Mouse (Mus musculus) B cell, adult 62 days (primary cell): ENCODE data around the gene Tdrd1. TPM values are rescaled to one million over a fixed set of nuclear protein-coding genes. Genes with fewer than 3 reads are reported as not detected.

ENCODE experiments used
- total RNA-seq: library from RNA; stranded (reverse); gene quantifications from 4 replicates; pipeline ENCODE4 v1.2.4, GENCODE M21; 2023

The Tdrd1 gene
- total RNA-seq: not detected in 4 replicates

DNA sequence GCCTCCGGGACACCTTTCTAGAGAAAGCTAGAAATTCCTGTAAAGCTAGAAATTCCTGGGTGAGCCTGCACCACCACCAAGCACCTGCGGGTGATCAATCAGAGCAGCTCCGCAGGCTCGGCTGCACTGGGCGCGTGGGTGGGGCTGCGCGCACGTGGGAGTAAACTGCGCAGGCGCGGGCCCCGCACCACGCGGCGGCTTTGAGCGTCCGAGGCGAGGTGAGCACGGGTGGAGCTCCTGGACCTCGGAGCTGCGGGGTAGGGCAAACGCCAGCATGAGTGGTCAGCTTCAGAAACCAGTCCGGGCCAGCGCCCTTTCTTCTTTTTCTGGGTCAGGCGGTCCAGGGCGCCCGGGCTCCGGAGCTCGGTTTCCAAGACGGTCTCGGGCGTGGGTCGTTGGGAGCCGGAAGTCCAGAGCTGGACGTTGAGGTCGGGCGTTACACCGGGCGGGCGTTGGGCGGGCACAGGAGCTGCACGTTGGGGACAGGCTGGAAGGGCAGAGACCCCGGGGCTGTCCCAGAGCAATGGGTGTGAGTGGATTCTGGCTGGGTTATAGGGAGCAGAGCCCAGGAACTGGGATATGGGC lies at the start of gene Tdrd1:
Tdrd1 (plus strand) TSS at position 163 of the 585 bp plus-strand sequence.

DNA sequence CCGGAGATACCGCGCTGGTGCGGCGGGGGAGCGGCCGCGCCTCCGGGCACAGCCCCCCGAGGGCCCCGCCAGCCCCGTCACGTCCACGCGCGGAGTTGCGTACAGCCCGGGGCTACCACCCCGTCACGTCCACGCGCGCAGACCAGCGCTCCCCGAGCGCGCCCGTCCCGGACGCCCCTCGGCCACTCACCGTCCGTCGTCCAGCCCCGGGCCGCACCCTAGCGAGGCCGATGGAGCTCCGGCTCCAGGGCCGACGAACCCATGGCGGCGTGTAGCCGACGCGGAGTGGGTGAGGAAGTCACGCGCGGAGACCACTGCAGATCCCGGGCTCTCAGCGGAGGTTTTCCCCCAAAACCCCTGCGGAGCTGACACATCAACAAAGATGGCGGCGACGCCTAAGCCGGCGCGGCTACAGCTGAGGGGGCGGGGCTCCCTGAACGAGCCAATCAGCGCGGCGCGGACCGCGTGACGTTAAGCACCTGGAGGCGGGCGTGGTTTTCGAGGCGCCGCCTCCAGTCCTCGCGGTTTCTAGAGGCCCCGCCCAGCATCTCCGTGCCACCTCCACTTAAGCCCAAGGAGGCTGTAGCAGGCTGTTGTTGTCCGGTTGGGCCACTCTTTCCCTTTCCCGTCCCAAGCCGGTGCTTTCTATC lies 4.1 kb upstream of the Tdrd1 start, which contains the start of gene Ccdc186:
Ccdc186 (minus strand) TSS at position 393 of the 650 bp plus-strand sequence.

DNA sequence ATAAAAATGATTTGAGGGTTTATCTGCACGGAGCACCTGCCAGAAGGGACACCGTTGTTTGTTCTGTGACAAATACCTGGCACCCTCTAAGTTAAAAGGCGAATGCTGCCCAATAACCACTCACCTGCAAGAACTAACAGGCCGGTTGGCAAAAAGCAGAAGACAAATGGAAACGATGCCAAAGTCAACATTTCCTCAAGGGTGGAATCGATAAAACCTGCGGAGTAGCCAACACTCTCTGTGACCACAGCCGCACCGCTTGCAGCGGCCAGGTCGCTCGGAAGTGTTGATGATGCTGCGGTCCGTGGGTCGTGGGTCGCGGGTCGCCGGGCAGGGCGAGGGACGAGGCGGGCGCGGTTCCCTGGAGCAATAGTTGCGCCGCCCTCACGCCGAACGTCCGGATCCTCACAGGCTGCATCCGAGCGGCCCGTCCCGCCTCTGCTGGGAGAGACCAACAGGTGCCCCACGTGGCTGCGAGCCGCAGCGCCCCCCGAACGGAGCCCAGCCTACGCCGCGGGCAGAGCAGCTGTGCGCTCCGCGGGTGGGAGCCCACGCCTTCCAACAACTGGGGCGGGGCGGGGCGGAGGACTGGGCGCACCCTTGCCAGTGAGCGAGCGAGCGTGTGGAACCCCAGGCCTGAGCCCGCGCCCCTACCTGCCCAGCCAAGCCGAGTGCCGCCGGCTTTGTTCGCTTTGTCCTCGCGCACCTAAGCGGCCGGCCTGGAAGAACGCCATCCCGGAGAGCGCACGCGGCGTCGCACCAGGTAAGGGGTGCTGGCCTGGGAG lies 48.0 kb downstream of the Tdrd1 start, which contains the start of gene Vwa2:
Vwa2 (plus strand) TSS at position 434 of the 785 bp plus-strand sequence.

Other genes with a start within 250 kb of the Tdrd1 start
- 0.18 to 0.32 TPM (median 0.25 TPM) in 3 of 4 replicates, not detected in the other for gene Adrb1, start 104.0 kb upstream of the Tdrd1 start, total RNA-seq
- 27.8 to 35.0 TPM (median 31.8 TPM) in 4 replicates for gene Ccdc186, start 4.0 kb upstream of the Tdrd1 start, total RNA-seq
- not detected in 4 replicates for gene Vwa2, start 48.0 kb downstream of the Tdrd1 start, total RNA-seq
- not detected in 4 replicates for gene Afap1l2, start 182.0 kb downstream of the Tdrd1 start, total RNA-seq